Mouse (Mus musculus) embryonic facial prominence, embryonic 11.5 days (tissue): ENCODE data around the gene Wfikkn1. TPM values are rescaled to one million over a fixed set of nuclear protein-coding genes. Genes with fewer than 3 reads are reported as not detected.

Experiments
- ATAC-seq: fragments of 200-750 bp; cut with Nextera tagmentation; replicated peaks from 2 replicates; pipeline ENCODE4 v1.8.0; 2017; ENCODE audit warnings: low read depth; ENCODE audit not compliant: insufficient number of reproducible peaks, low FRiP score, low TSS enrichment
- DNase-seq: peaks from one replicate; pipeline ENCODE4 v3.0.0-alpha.2; 2015; ENCODE audit warnings: low spot score
- H3K27ac ChIP-seq: fragments of 300-500 bp; sonication (generic); replicated peaks from 2 replicates; pipeline ENCODE4 v1.5.1; 2014; ENCODE audit warnings: mild to moderate bottlenecking, low read depth, low read length, control low read depth
- H3K27me3 ChIP-seq: fragments of 300-500 bp; sonication (generic); 2 replicates; pipeline ENCODE4 v1.6.1; 2014; ENCODE audit warnings: mild to moderate bottlenecking, low read length, moderate library complexity, mixed read lengths; ENCODE audit not compliant: control insufficient read depth, insufficient read depth
- H3K36me3 ChIP-seq: fragments of 300-500 bp; sonication (generic); replicated peaks from 2 replicates; pipeline ENCODE4 v1.6.1; 2014; ENCODE audit warnings: low read depth, mild to moderate bottlenecking, low read length, moderate library complexity, mixed read lengths; ENCODE audit not compliant: control insufficient read depth, insufficient read depth
- H3K4me1 ChIP-seq: fragments of 300-500 bp; sonication (generic); 2 replicates; pipeline ENCODE4 v1.6.1; 2014; ENCODE audit warnings: low read length, mixed read lengths; ENCODE audit not compliant: control insufficient read depth, insufficient read depth
- H3K4me2 ChIP-seq: fragments of 300-500 bp; sonication (generic); 2 replicates; pipeline ENCODE4 v1.6.1; 2014; ENCODE audit warnings: low read depth, mild to moderate bottlenecking, control low read depth, low read length, moderate library complexity
- H3K4me3 ChIP-seq: fragments of 300-500 bp; sonication (generic); 2 replicates; pipeline ENCODE4 v1.5.1; 2014; ENCODE audit warnings: low read depth, low read length, control low read depth
- H3K9ac ChIP-seq: fragments of 300-500 bp; sonication (generic); replicated peaks from 2 replicates; pipeline ENCODE4 v1.6.1; 2014; ENCODE audit warnings: mild to moderate bottlenecking, control low read depth, low read length
- H3K9me3 ChIP-seq: fragments of 300-500 bp; sonication (generic); replicated peaks from 2 replicates; pipeline ENCODE4 v1.6.1; 2016; ENCODE audit warnings: mild to moderate bottlenecking, low read length, inconsistent platforms, mixed read lengths; ENCODE audit not compliant: control insufficient read depth
- WGBS: fragments of 180-500 bp; shearing (Covaris S2); extraction: QIAGEN DNeasy Blood & Tissue Kit; methylation state at CpG from one replicate; pipeline ENCODE4 v1.1.7; 2014; 5-methylcytosine and 5-hydroxymethylcytosine counted together
- polyA plus RNA-seq: library from polyadenylated mRNA; unstranded; fragments of >200 nt; fragmentation: Nextera tagmentation; extraction: Ambion mirVana; gene quantifications from 2 replicates; pipeline ENCODE4 v1.2.1, GENCODE M21; 2014

Wfikkn1 gene
- polyA plus RNA-seq, 1 experiment from 2014 or later = 0.87 TPM

DNA sequence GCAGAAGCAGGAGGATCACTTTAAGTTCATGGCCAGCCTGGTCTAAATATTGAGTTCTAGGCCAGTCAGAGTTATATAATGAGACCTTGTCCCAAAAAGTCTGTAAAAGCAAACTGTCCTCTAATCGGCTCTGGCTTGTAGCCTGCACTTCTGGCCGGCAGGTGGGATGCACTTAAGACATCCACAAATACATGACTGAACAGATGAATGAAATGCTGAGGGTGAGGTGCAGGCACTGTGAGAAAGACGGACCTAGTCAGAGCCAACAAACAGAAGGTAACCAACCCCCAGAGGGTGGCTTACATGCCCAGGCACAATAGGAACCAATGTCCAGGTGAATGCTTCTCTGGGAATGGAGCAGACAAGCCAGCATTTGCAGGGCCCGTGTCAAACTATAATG, 33.6 kb upstream of the Wfikkn1 start:
- Histone ChIP-seq H3K9me3 (no peaks in the 10 kb centered on the region), H3K36me3 (no peaks in the 10 kb centered on the region; the same call in 1 of the 2 replicates), H3K9ac (no peak overlapping the region), H3K4me3 (no peak overlapping the region), H3K4me1 (peaks cover 4% of the 10 kb centered on the region), H3K27ac (no peak overlapping the region), H3K4me2 (no peak overlapping the region), H3K27me3 (no peaks in the 10 kb centered on the region)
- no peak for ATAC-seq
- WGBS = 90% methylated on average over 4 of the region's 4 CpGs
- DNase-seq = no peak

DNA sequence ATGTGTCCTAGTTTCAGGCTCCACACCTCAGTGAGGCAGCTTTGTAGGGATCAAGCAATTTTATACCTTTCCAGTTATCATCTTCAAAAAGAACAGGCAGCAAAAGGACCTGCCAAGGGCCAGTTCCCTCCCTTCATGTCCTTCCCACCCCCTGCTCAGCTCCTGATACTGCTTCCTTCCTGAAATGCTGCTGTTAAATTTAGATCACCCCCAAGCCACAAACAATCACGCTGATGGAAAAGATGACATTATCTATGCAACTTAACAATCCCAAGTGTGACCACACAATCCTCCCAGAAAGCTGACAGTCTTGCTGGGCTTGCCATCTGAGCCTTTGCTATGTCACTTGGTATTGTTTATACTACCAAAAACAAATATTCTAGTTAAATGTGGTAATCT, 33.2 kb upstream of the Wfikkn1 start:
- 88% methylated on average over 1 of the region's 1 CpGs for WGBS

DNA sequence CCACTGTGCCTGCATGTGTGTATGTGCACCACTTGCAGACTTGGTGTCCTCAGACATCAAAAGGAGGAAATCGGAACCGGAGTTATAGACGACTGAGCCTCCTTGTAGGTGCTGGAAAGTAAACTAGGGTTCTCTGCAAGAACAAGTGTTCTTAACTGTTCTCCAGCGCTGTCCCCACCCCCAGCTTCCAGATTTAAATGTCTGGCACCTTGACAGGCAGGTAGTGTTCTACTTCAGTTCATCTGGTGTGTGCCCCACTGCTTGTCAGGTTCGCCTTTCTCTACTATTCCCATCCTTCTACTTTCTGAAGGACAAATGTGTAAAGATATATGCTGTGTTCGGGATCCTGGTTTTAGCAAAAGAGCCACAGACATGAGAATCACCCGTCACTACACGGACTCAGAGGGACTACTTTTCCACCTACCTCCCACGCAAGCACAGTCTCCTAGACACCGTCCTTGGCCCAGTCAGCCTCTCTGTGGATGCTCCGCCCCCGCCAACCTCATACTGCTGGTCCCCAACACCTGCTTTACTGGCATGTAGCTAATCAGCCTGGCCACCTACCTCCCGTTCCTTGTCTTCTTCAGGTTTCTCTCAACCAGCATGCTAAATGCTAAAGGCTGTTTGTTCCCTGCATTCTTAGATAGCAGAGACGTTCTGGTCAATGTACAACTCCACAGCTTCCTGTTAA, 32.7 kb upstream of the Wfikkn1 start:
- Histone ChIP-seq H3K4me3 (no peak overlapping the region), H3K9me3 (no peaks in the 10 kb centered on the region), H3K4me1 (peaks cover 1% of the 10 kb centered on the region), H3K9ac (no peak overlapping the region), H3K4me2 (no peak overlapping the region), H3K27ac (no peak overlapping the region), H3K36me3 (no peaks in the 10 kb centered on the region; the same call in 1 of the 2 replicates), H3K27me3 (no peaks in the 10 kb centered on the region)
- WGBS = 90% methylated on average over 14 of the region's 14 CpGs
- ATAC-seq (no peak), DNase-seq (no peak)

More for the DNA sequence above, 33.2 kb upstream of the Wfikkn1 start:
- Histone ChIP-seq H3K27ac (no peak overlapping the region), H3K4me1 (peaks cover 4% of the 10 kb centered on the region), H3K27me3 (no peaks in the 10 kb centered on the region), H3K4me3 (no peak overlapping the region), H3K9ac (no peak overlapping the region), H3K36me3 (no peaks in the 10 kb centered on the region; the same call in 1 of the 2 replicates), H3K4me2 (no peak overlapping the region), H3K9me3 (no peaks in the 10 kb centered on the region)
- DNase-seq = no peak
- ATAC-seq = no peak

DNA sequence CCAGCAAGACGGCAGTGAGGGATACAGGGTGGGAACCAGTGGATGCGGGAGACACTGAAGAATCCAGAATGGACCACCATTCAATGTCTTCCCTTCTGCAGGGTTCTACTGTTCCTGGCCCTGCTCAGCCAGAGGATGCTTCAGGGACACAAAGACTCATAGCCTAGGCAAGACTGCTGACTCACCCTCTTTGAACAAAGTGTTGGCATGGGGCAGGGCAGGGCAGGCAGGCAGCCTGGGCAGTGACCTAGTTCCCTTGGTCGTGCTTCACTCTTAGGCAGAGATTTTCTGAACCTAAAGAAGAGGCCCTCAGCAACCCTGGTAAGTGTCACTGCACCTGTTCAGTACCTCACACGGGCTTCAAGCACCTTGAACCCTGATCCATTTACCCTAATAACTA, 31.2 kb upstream of the Wfikkn1 start:
- Histone ChIP-seq H3K4me2 (no peak overlapping the region), H3K4me1 (no peaks in the 10 kb centered on the region), H3K27ac (no peak overlapping the region), H3K9ac (no peak overlapping the region), H3K36me3 (no peaks in the 10 kb centered on the region; the same call in 1 of the 2 replicates), H3K9me3 (no peaks in the 10 kb centered on the region), H3K4me3 (no peak overlapping the region), H3K27me3 (no peaks in the 10 kb centered on the region)
- DNase-seq = no peak
- 88% methylated on average over 4 of the region's 4 CpGs for WGBS
- no peak for ATAC-seq

DNA sequence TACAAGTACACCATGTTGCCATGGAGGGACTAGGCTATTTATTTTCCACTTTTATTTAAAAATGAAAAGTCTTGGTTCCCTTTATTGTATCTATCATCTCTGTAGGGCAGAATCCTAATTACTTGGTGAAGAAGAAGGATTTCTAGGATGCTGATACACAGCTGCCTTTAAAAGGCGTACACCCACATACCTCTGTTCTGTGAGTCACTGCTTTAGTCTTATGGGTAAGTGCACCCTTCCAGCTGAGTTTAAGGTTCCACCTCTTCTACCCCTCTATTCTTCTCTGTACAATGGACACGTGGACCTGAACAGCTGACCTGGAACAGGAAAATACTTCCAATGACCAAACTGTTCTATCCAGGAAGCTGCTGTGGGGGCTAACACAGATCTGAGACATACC, 27.0 kb upstream of the Wfikkn1 start:
- H3K4me1 ChIP-seq = no peaks in the 10 kb centered on the region
- WGBS = 83% methylated on average over 2 of the region's 2 CpGs
- no peak overlapping the region for H3K9ac ChIP-seq
- ATAC-seq (no peak), DNase-seq (no peak)
- no peak overlapping the region for H3K4me2 ChIP-seq
- H3K4me3 ChIP-seq = no peak overlapping the region
- H3K36me3 ChIP-seq = no peaks in the 10 kb centered on the region
- no peaks in the 10 kb centered on the region for H3K9me3 ChIP-seq
- no peaks in the 10 kb centered on the region for H3K27me3 ChIP-seq
- no peak overlapping the region for H3K27ac ChIP-seq

DNA sequence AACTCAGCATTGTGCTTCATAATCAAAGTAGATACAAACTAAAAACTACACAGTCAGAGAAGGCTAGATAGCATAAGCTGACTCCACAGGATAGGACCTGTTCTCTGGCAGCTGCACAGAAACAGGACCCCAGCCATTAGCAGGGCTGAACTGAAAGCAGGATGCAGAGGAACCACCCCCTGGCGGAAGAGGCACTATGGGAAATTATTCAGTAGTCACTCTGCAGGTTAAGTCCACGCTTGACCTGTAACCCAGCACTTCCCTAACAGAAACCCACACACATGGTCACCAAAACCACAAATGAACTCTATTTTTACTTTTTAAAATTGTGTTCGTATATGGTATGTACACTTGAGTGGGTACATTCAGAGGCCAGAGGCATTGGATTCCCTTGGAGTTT, 22.4 kb upstream of the Wfikkn1 start:
- H3K27ac ChIP-seq = no peak overlapping the region
- no peaks in the 10 kb centered on the region for H3K9me3 ChIP-seq
- no peak overlapping the region for H3K4me3 ChIP-seq
- H3K4me1 ChIP-seq = no peaks in the 10 kb centered on the region
- H3K36me3 ChIP-seq = no peaks in the 10 kb centered on the region; the same call in 1 of the 2 replicates
- H3K4me2 ChIP-seq = no peak overlapping the region
- WGBS = 80% methylated on average over 3 of the region's 3 CpGs
- H3K9ac ChIP-seq = no peak overlapping the region
- ATAC-seq = no peak
- no peaks in the 10 kb centered on the region for H3K27me3 ChIP-seq
- DNase-seq = no peak

DNA sequence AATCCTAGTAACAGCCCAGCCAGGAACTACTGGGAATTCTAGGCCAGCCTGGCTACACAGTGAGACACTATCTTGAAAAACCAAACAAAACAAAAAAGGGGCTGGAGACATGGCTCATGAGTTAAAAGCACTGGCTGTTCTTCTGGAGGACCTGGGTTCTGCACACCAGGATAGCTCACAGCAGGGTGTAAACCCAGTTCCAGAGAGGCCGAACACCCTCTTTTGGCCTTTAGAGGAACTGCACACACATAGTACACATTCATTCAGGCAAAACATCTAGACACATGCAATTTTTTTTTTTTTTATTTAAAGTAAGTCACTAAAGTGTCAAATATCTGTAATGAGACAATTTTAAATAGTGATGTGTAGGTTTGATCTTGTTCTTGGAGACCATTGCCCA, 19.5 kb upstream of the Wfikkn1 start:
- H3K36me3 ChIP-seq = no peaks in the 10 kb centered on the region; the same call in 1 of the 2 replicates
- DNase-seq = no peak

DNA sequence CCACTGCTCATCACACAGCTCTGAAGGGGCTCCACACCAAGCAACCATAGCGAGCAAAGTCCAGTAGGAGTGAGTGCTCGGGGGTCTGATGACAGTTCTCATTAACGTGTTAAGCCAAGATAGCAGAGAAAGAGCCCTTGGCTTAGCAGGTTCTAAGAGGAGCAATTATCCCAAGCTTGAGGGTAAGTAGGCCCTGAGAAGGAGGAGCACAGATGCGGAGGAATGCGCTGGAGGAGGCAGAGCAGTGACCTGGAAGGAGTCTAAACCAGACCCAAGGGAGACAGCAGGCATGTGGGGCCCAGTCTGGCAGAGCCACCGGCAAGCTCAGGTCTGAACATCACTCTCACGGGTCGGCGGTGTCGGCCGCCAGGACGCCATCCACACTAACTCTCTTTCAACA, 15.2 kb upstream of the Wfikkn1 start:
- Histone ChIP-seq H3K4me3 (no peak overlapping the region), H3K36me3 (no peaks in the 10 kb centered on the region; the same call in 1 of the 2 replicates), H3K27me3 (no peaks in the 10 kb centered on the region), H3K4me2 (no peak overlapping the region), H3K27ac (no peak overlapping the region), H3K9ac (no peak overlapping the region), H3K9me3 (no peaks in the 10 kb centered on the region), H3K4me1 (no peaks in the 10 kb centered on the region)
- 54% methylated on average over 12 of the region's 12 CpGs for WGBS
- no peak for DNase-seq
- ATAC-seq = no peak

More for the DNA sequence above, 19.5 kb upstream of the Wfikkn1 start:
- Histone ChIP-seq H3K9ac (no peak overlapping the region), H3K9me3 (no peaks in the 10 kb centered on the region), H3K27ac (no peak overlapping the region), H3K4me3 (no peak overlapping the region), H3K4me2 (no peak overlapping the region), H3K4me1 (no peaks in the 10 kb centered on the region), H3K27me3 (no peaks in the 10 kb centered on the region)
- no peak for ATAC-seq
- 90% methylated on average over 1 of the region's 1 CpGs for WGBS
